Mouse (Mus musculus): ENCODE measurements around the gene Cep128. TPM values are rescaled to one million over a fixed set of nuclear protein-coding genes. Genes with fewer than 3 reads are reported as not detected.

Gene Cep128
- total RNA-seq, 2 experiments from 2014 or later: 17.1 to 19.1 TPM

GRCm38 (mm10) chr12:91307733-91308132 is 76.5 kb downstream of the Cep128 start:
- no peak for DNase-seq

GRCm38 (mm10) chr12:91305769-91306168 is 78.4 kb downstream of the Cep128 start:
- DNase-seq: no peak

- DNase-seq: no peak
Measured at GRCm38 (mm10) chr12:91305038-91305437, 79.2 kb downstream of the Cep128 start.

GRCm38 (mm10) chr12:91298700-91299099 is 85.5 kb downstream of the Cep128 start:
- DNase-seq: no peak

GRCm38 (mm10) chr12:91295870-91296269 is 88.3 kb downstream of the Cep128 start:
- no peak for DNase-seq

GRCm38 (mm10) chr12:91295436-91295835 is 88.8 kb downstream of the Cep128 start:
- DNase-seq: no peak

GRCm38 (mm10) chr12:91273936-91274335 is 110.3 kb downstream of the Cep128 start:
- no peak for DNase-seq

GRCm38 (mm10) chr12:91269634-91270033 is 114.6 kb downstream of the Cep128 start:
- no peak for DNase-seq

GRCm38 (mm10) chr12:91268974-91269373 is 115.2 kb downstream of the Cep128 start:
- DNase-seq: no peak

- DNase-seq: no peak
Measured at GRCm38 (mm10) chr12:91266014-91266413, 118.2 kb downstream of the Cep128 start.

- peak; percentile 51 for DNase-seq
Measured at GRCm38 (mm10) chr12:91265462-91265861, 118.7 kb downstream of the Cep128 start.

GRCm38 (mm10) chr12:91264828-91265355 is 119.3 kb downstream of the Cep128 start:
- no peak for DNase-seq

- no peak for DNase-seq
Measured at GRCm38 (mm10) chr12:91263705-91264104, 120.5 kb downstream of the Cep128 start.

- DNase-seq: no peak
Measured at GRCm38 (mm10) chr12:91262801-91263200, 121.4 kb downstream of the Cep128 start.

GRCm38 (mm10) chr12:91256334-91256733 is 127.9 kb downstream of the Cep128 start:
- DNase-seq: no peak

GRCm38 (mm10) chr12:91254831-91255230 is 129.4 kb downstream of the Cep128 start:
- DNase-seq: no peak

- no peak for DNase-seq
Measured at GRCm38 (mm10) chr12:91220609-91221008, 163.6 kb downstream of the Cep128 start.

- DNase-seq: no peak
Measured at GRCm38 (mm10) chr12:91205550-91205949, 178.7 kb downstream of the Cep128 start.

- DNase-seq: no peak
Measured at GRCm38 (mm10) chr12:91204330-91204729, 179.9 kb downstream of the Cep128 start.

- no peak for DNase-seq
Measured at GRCm38 (mm10) chr12:91202496-91202895, 181.7 kb downstream of the Cep128 start.

GRCm38 (mm10) chr12:91189111-91189510 is 195.1 kb downstream of the Cep128 start:
- DNase-seq: no peak

GRCm38 (mm10) chr12:91185564-91185963 is 198.6 kb downstream of the Cep128 start:
- no peak for DNase-seq

GRCm38 (mm10) chr12:91184616-91185015 is 199.6 kb downstream of the Cep128 start:
- no peak for DNase-seq

- no peak for DNase-seq
Measured at GRCm38 (mm10) chr12:91183928-91184327, 200.3 kb downstream of the Cep128 start.

GRCm38 (mm10) chr12:91183304-91183855 is 200.8 kb downstream of the Cep128 start:
- no peak for DNase-seq

Data from heart, postnatal 4 days (tissue).